Mouse (Mus musculus): ENCODE results near the gene Dst.

Gene Dst

GRCm38 (mm10) chr1:34174961-34175360 lies 266.9 kb downstream of the Dst start:
- no peak for DNase-seq (ENCODE audit: low spot score)

- DNase-seq (ENCODE audit: low spot score): no peak
Observed at GRCm38 (mm10) chr1:34178022-34178727, 270.1 kb downstream of the Dst start.

- no peak for DNase-seq (ENCODE audit: low spot score)
Observed at GRCm38 (mm10) chr1:34179756-34180155, 271.7 kb downstream of the Dst start.

GRCm38 (mm10) chr1:34182406-34183249 lies 274.6 kb downstream of the Dst start:
- no peak for DNase-seq (ENCODE audit: low spot score)

GRCm38 (mm10) chr1:34183250-34183926 lies 275.4 kb downstream of the Dst start:
- DNase-seq (ENCODE audit: low spot score): no peak

- no peak for DNase-seq (ENCODE audit: low spot score)
Observed at GRCm38 (mm10) chr1:34184266-34184665, 276.2 kb downstream of the Dst start.

- no peak for DNase-seq (ENCODE audit: low spot score)
Observed at GRCm38 (mm10) chr1:34186033-34186432, 278.0 kb downstream of the Dst start.

GRCm38 (mm10) chr1:34187501-34187900 lies 279.5 kb downstream of the Dst start:
- DNase-seq (ENCODE audit: low spot score): no peak

- DNase-seq (ENCODE audit: low spot score): no peak
Observed at GRCm38 (mm10) chr1:34188721-34189236, 280.8 kb downstream of the Dst start.

GRCm38 (mm10) chr1:34189318-34189717 lies 281.3 kb downstream of the Dst start:
- no peak for DNase-seq (ENCODE audit: low spot score)

- DNase-seq (ENCODE audit: low spot score): no peak
Observed at GRCm38 (mm10) chr1:34189970-34190369, 281.9 kb downstream of the Dst start.

GRCm38 (mm10) chr1:34192174-34192573 lies 284.1 kb downstream of the Dst start:
- no peak for DNase-seq (ENCODE audit: low spot score)

GRCm38 (mm10) chr1:34200791-34201190 lies 292.8 kb downstream of the Dst start:
- no peak for DNase-seq (ENCODE audit: low spot score)

- no peak for DNase-seq (ENCODE audit: low spot score)
Observed at GRCm38 (mm10) chr1:34201483-34201882, 293.5 kb downstream of the Dst start.

GRCm38 (mm10) chr1:34211704-34212103 lies 303.7 kb downstream of the Dst start:
- no peak for DNase-seq (ENCODE audit: low spot score)

GRCm38 (mm10) chr1:34216456-34216855 lies 308.4 kb downstream of the Dst start:
- DNase-seq (ENCODE audit: low spot score): no peak

- peak; percentile 48 for DNase-seq (ENCODE audit: low spot score)
Observed at GRCm38 (mm10) chr1:34218323-34218722, 310.3 kb downstream of the Dst start.

GRCm38 (mm10) chr1:34218801-34219200 lies 310.8 kb downstream of the Dst start:
- DNase-seq (ENCODE audit: low spot score): no peak

GRCm38 (mm10) chr1:34220094-34220601 lies 312.1 kb downstream of the Dst start:
- no peak for DNase-seq (ENCODE audit: low spot score)

- no peak for DNase-seq (ENCODE audit: low spot score)
Observed at GRCm38 (mm10) chr1:34223866-34224265, 315.8 kb downstream of the Dst start.

- no peak for DNase-seq (ENCODE audit: low spot score)
Observed at GRCm38 (mm10) chr1:34227676-34228075, 319.7 kb downstream of the Dst start.

GRCm38 (mm10) chr1:34231041-34231440 lies 323.0 kb downstream of the Dst start:
- DNase-seq (ENCODE audit: low spot score): no peak
